Mouse (Mus musculus) erythroblast, adult 5-6 weeks (primary cell): ENCODE data around the gene Ubash3b. TPM values are rescaled to one million over a fixed set of nuclear protein-coding genes. Genes with fewer than 3 reads are reported as not detected.

ENCODE experiments used
- ATAC-seq: replicated peaks from 2 replicates; pipeline ENCODE4 v1.8.0; 2016; ENCODE audit warnings: moderate number of reproducible peaks, mild to moderate bottlenecking, moderate TSS enrichment, inconsistent platforms; ENCODE audit not compliant: poor library complexity, low FRiP score, severe bottlenecking
- total RNA-seq, 2 experiments: library from RNA; stranded (forward) in 1 of 2; stranded (reverse) in 1 of 2; fragments of 150-400 nt in 1 of 2; fragments of 200-764, 138-1000 nt in 1 of 2; gene quantifications; 2 replicates each; pipeline versions ENCODE4 v1.2.3 to v1.2.4; 2015 to 2017; ENCODE audit warnings: low replicate concordance in 2 of 2

The Ubash3b gene
- total RNA-seq, 2 experiments from 2014 or later, result 1.9 to 9.2 TPM

DNA sequence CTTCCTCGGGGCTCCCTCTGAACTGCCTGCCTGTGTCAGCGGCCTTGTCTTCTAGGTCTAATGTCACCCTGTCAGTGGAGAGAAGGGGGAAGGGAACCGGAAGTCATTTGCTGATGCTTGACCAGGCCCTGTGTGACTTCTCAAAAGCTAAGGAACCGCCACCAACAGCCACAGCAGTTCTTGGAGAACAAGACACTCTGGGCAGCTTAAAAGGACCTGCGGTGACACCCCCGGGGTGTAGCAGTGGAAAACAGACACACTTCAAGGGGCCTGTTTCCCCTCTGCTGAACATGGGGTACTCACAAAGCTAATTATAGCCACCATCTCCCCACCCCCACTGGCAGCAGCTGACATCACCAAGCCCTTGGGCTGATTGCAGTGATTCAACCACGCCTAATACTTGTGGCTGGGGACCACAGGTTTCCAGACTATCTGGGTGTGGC, 56.3 kb downstream of the Ubash3b start:
- ATAC-seq, result no peak

DNA sequence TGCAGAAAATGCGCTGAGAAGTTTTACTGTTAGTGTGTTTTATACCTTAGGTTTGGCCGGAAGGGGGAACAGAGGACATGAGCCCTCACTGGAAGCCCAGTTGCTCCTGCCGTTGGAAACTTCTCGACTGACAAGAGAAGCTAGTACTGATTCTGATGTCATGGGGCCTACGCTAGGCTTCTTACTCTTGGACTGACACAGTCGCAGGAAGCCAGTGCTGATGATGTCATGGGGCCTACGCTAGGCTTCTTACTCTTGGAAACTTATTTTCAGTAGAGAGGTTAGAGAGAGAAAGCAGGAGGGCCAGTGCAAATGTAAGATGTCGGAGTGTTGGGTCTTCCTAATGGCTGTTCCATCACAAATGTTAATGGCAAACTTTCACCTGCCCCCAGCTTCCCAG, 57.8 kb downstream of the Ubash3b start:
- no peak for ATAC-seq

DNA sequence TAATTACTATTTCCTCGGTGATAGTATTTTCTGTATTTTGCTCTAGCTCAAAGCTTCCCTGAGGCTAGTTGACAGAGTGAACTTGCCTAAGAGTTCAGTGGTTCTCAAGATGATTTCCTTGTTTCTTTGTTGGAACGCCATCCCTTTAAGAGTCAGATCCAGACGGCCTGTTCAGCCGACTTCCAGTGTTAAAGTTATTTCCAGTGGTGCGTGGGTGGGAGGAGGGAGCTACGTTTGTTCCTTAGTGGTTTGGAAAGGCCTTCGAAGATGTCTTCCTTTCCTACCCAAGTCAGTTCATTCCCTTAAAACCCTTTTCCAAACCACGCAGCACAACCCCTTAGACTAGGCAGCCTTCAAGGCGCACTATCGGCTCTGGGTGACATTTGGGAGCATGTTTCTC, 58.9 kb downstream of the Ubash3b start:
- no peak for ATAC-seq

DNA sequence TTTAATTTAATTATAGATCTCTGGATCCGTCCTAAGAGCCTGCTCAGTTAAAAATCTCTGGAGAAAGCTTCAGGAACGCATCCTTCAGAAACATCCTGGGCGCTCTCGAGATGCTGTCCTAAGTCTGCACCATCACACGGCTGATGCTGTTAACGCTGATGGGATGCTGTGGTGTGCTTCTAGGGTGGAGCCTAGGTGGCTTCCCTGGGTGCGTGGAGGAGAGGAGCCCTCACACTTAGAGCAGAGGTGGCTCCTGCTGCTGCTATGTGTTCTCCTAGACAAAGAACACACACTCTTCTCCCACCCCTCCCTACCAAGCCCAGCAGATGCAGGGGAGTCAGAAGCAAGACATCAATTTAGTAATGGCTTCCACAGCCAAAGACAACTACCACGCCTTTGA, 61.6 kb downstream of the Ubash3b start:
- ATAC-seq, result no peak

DNA sequence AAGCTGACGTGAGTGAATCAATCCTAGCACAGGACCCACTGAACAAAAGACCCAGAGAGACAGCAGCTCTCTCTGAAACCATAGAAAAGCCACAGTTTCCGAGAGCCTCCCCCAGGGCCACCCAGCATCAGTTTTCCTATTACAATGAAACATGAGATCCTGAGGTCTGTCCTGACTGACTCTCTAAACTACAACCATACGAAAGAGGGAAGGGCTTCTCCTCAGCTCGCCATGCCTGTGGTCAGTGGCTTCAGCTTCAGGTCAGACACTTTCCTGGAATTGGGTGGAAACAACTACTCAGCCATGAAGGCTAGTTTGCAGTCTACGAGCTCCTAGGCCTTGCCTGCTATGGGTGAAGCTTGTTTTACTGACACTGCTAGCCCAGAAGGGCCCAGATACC, 62.4 kb downstream of the Ubash3b start:
- ATAC-seq, result no peak

DNA sequence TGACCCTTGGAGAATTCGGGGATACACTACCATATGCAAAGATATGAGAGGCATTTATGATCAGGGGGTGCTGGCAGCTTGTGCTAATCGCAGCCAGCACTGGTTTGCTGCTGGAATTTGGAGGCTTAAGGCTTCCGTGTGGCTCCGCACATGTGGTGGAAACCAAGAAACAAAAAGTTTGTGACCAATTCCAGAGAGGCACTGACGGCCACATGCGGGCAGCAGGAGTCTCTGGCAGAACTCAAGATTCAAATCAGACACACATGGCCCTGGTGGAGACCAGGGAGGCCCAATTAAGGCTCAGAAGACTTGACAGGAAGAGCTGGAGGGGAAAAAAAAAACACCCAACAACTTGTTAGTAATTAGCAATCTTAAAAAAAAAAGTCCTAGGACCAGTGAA, 63.4 kb downstream of the Ubash3b start:
- ATAC-seq, result no peak

DNA sequence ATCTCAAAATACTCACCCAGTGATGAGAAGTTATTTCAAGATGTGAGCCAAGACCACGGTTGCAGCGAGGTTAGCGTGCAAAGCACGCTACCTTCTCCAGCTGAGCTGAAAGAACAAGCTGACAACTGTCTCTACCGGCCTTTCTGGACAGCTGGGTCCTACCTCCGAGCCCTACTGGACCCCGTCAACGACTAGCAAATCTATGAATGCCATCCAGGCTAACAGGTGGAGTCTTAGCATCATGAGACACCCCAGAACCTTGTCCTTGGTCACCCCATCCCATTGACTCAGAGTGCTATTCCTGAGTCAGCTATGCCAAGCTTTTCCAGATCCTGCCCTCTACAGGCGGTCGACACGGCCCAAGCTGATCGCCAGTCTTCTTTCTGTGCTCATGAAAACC, 69.5 kb downstream of the Ubash3b start:
- ATAC-seq, result no peak

DNA sequence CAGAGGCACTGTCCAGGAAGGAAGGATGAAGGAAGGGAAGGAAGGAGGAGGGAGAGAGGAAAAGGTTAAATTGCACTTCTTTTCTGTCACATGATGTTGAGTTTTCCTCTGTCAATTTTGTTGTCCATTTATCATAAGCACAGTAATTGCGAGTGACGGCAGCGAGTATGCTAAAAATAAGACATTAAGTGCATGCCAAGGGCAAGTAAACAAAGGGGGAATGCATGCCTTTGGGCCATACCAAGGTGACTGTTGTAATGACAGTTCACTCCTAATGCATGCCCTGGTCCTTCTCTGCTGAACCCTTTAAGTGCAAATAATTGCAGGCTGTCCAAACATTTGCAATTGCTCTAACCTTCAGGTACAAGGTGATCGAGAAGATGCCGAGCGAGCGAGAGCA, 70.3 kb downstream of the Ubash3b start:
- ATAC-seq, result no peak

DNA sequence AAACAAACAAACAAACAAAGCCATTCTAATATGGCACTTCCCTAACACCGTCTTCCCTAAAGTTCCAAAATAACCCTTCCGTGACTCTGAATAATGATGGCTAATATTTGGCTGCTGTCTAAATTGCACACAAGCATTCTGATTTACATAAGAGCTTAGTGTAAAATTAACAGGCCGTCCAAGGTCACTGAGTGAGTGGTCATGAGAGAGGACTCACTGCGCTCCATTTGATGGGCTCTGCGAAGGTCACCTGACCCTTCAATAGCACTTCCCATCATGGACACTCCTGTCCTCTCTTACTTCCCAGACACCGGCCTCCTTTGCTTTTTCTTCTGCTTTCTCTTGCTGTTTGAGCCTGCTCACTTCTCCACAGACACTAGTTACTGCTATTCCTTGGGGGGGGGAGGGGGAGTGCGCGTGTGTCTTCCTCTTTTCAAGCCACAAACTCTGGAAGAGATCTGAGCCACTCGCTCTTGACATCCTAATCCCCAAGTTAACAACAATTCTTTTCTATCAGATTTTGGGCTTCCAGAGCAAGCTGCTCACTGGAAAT, 73.6 kb downstream of the Ubash3b start:
- no peak for ATAC-seq

DNA sequence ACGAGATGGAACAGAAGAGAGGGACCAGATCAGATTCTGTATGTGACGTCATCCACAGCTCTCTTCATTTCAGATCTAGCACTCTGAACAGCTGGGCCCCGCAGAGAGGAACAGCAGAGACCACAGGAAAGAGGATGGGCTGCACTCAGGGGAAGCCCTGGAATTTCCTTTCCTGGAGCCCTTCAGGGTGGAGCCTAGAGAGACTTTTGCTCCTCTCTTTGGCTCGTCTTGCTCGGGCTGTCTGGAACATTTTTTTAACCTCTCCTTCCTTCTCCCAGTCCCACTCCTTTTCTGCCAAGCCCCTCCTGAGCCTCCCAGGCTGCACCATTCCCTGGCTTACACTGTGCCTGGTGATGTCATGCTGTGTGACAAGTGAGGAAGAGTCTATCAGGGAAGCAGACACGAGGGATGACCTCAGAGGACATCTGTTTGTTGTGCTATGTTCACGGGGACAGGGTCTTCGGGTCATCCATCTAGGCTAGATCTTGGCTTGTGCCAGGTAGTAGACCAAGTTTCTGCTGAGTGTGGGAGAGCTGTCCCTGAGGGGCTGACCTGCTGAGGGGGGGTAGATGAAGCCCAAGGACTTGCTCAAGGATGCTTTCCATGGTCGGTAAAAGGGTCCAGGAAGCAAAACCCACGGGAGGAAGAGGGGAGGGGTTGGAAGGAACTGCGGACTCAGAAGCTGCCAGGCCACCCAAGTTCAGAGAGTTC, 77.2 kb downstream of the Ubash3b start:
- ATAC-seq, result no peak

DNA sequence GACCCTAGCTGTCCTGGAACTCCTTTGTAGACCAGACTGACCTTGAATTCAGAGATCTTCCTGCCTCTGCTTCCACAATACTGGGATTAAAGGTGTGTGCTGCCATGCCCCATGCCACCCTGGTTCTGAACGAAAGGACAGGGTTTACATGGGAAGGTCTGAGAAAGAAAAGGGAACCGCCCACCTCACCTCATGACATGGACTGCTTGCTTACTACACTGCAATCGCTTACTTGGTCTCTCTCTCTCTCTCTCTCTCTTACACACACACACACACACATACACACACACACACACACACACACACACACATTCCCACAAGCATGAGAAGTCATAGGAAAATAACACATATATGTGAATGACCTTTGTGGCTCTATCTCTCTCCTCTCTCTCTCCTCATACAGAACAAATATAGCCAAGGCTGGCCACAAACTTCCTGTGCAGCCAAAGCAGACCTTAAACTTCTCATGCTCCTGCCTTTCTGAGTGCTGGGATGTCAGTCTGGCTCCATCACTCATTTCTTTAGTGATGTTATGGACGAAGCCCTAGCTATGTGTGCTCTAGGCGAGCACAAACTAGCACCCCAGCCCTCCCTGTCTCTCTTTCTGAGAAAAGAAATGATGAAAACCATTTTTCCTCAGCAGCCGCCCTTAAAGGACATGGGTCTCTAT, 78.0 kb downstream of the Ubash3b start:
- ATAC-seq, result no peak

DNA sequence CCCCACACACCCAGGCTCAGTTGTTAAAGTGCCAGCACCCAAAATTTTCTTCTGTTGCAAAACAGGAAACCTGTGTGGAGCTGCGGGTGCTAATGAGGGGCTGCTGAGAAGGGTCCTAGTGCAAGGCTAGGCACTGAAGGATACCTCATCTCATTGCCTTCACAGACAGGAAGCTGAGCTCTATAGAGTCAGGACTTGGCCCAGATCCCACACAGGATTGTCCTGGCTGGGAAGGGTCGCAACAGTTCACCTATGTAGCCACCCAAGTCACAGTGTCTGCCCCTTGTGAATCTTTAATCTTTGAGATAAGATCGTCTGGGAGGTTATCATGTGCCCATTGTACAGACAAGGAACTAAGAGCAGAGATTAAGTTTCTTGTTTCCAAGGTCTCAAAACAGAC, 78.6 kb downstream of the Ubash3b start:
- ATAC-seq, result no peak

DNA sequence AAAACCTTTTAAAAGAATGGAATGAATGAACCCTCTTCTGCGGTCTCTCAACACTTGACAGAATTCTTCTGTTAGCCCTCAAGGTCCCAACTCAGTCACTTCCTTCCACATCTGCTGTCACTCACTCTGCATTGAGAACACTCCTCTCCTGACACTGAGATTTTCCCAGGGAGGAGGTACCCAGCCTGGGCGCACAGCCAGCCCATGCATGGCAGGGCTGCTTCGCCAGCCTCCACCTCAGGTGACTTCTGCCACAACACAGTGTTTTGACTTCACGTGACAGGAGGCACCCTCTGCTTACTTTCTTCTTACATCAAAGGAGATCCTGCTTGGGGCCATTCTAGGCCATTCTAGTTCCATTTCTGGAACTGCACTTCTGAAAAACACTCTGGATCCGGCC, 80.6 kb downstream of the Ubash3b start:
- no peak for ATAC-seq

DNA sequence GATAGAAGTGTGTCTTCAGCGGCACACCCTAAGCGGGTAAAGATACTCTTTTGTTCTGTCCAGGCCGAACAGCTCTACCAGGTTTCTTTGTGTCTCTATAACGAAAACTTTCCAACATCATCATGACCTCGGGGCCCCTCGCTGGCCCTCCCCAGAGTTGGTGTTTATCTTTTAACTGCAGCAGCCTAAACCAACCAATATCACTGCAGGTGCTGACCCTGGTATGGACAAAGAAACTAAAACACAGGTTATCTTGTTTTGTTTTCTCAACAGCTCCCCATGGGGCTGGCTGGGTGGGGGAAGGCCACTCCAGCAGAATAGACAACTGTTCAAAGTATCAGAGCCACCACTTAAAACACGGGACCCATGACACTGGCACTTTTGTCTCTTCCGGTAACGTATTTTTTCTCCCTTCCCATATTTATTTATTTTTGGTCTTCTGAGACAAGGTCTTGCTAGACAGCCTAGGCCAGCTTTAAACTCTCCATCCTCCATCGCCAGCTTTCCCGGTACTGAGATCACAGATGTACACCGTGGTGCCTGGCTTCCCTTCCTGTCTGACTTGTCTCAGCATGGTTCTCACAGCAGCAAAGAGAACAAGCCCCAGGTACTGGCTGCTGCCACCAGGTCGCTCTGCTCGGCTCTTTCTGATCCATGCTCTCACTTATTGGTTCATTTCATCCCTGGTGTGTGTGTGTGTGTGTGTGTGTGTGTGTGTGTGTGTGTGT, 81.9 kb downstream of the Ubash3b start:
- 0 out of 2 replicates have a peak, but pooled peaks have one; percentile 22 for ATAC-seq

DNA sequence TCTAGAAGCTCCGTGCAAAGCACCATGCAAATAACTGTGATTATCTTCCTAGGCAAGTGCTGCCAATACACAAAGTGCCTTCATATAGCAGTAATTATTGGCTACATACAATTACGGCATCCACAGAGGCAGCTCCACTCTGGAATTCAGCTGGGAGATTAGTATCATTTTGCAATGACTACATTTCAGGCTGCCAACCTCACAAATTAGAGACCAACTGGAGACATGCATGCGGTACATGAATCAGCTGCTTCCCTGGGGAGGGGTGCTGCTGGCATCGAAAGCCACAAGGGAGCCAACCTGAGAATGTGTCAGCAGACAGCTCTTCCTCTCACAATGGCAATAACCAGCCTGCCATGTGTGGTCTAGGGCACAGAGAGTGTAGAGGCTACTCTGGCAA, 83.3 kb downstream of the Ubash3b start:
- no peak for ATAC-seq

DNA sequence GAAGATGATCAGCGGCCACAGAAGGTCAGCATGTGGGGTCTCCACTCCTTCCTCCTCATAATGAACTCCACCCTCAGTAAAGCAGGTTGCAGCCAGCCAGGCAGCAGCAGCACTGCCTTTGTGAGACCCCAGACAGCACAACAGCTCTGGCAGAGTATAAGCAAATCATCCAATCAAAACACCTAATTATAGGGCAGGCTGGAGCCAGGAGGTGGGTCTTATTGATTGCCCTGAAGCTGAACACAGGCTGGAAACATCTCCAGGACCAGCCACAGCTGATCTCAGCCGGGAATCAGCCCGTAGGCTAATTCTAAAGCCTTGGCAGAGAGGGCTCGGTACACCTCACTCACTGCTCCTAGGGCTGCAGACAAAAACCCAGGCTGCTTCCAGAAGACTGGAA, 85.3 kb downstream of the Ubash3b start:
- ATAC-seq, result no peak

DNA sequence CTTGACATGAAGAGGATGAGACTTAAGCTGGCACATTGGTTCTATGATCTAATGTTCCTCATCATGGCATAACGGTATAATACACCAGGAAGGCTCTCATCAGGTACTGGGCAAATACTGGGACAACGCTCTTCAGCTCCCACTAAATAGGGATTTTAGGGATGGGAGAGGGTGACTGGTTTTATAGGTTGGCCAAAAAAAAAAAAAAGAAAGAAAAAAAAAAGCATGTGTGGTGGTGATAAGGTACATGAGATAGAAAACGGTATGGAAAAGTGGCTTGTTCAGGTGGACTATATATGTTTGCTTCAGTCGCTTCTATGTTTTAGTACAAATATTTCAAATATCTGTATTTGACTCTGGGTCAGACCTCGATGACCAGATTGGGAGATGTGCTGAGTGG, 86.0 kb downstream of the Ubash3b start:
- no peak for ATAC-seq

DNA sequence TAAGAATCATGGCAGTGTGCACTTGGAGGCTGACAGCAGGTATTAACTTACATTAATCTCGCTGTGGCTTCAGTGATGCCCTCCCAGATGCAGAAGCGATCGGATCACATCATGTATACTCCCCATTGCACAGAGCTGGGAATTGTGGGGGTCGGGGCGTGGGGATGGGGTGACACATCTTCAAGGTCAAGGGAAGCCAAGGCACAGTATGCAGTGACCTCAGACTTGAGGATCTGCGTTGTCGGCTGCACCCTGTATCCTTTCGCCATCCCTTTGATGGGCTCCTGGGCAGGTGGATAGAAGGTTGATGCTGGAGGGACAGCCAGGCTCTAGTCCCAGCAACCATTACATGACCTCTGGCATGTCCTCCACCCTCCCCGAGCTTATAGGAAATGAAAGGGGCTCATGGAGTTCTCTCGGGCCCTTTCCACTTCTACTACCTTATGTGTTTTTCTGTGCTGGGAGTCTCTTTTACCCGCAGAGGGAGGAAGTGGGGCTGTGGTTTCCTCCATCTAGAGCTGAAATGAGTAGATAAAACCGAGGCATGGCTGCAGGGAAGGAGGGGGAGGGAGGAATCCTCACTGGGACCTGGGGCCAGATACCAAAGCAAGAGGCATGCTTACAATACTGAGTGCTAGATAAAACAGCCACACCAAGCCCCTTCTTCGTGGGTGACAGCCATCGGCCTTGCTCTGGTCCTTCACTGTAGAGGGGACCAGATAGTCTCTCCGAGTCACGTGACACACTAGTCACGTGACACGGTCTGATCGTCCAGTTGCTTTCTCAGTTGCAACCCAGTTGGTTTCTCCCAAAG, 88.1 kb downstream of the Ubash3b start:
- peak; percentile 68 for ATAC-seq

DNA sequence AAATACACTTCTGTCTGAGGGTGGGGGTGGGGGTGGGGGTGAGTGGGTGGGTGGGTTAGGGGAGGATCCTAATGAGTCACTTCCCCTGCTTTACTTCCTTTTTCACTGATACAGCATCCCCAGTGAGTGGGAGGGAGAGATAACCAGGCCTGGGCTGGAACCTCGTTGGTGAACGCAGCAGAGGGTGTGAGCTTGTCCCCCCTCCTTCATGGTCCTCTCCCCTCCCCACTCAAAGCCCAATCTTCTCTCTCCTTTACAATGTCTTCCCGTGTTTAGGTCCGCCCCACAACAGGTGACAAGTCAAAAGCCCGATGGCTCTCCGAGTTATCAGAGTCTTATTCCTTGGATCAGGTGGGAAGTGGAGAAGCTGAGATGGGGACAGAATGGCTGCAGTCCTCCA, 88.7 kb downstream of the Ubash3b start:
- peak; percentile 45 for ATAC-seq
